Mouse (Mus musculus): ENCODE results near the gene Stxbp1. TPM values are rescaled to one million over a fixed set of nuclear protein-coding genes. Genes with fewer than 3 reads are reported as not detected.

Gene Stxbp1
- total RNA-seq, 2 experiments from 2014 or later, result 10.1 to 14.3 TPM

DNA sequence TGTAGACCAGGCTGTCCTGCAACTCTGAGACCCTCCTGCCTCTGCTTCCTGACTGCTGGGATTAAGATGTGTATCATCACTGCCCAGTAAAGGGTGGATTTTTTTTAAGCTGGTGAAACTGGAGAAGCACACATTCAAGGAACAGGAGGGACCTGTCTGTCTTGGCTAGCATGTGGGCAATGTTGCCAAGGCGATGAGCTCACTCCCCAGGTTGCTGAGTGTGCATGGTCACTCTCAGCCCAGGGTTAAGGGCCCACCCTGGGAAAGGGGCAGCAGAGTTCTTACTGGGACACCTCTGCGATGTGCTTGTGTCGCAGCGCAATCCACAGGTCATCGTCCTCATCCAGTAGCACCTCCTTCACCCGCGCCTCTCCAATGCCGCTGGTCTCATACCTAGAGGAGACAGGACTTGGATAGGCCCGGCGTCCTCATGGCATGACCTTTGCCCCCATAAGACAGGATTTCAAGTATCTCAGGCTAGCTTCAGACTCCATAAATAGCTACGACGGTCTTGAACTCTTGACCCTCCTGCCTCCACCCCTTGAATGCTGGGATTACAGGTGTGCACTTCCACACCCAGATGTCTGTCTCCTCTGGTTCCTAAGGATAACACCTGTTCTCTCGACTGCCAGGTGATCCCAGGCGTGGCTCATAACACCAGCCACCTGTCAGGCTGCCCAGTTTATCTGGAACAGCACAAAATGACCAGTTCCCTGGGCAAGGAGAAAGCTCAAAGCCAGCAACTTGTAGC, 38.1 kb downstream of the Stxbp1 start:
- DNase-seq, result no peak
- intact Hi-C loops (cut with DNase I), result no loop called here

DNA sequence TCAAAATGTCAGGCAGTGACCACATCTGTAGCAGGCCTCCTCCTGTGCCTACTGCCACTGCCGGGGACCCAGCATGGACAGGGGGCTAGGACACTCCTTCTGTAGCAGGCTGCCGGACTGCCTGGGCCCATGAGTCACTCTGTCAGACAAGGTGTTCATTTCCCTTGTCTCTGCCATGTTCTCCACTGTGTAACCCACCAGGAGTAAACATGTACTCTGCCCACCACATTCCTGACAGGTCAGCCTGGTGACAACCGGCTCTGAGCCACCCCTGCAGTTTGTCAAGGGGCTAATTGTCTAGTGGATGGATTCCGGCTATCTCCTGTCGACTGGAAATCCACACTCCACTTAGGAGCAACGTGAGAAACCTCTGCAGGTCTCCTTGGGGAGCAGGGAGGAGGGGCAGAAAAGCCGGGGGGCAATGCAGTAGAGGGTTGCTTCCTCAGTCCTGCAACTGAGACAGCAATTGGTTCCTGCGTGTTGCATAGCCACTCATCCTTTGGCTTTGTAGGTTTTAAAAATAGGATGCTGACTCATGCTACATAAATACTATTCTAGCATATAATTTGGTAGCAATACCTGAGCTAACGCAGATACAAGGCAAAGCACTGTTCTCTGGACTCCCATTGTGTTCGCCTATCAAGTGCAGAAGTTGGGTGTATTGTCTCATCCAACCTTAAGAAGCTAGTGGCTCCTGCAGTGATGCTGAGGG, 48.6 kb downstream of the Stxbp1 start:
- intact Hi-C loops (cut with DNase I), result no loop called here
- DNase-seq, result no peak

DNA sequence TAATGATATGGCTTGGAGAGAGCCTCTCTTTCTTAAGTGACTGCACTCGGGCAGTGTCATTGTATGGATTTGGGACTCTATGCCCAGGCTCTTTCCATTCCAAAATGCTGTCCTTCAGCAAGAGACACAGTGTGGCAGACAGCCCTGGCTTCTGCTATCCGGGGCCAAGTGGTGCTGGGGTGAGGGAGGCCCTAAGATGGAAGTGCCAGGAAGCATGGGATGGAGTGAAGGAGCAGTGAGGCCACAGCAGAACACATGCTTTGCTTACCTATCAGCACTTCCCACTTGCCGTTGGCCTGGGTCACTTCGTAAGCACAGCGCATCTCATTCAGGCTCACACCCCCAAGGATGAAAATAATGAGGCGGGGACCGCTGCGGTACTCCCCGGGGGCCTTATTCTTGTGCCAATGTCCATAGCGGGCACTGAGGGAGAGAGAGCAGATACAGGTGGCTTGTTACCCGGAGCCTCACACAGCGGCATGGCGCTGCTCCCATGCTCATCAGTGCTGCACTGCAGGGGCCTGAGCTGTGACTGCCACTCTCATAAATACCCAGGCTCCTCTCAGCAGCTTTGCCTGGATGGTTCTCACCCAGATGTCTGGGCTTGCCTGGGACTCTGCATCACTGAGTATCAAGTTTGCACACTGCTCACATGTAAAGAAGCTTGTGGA, 51.2 kb downstream of the Stxbp1 start:
- no peak for DNase-seq
- intact Hi-C loops (cut with DNase I), result no loop called here

DNA sequence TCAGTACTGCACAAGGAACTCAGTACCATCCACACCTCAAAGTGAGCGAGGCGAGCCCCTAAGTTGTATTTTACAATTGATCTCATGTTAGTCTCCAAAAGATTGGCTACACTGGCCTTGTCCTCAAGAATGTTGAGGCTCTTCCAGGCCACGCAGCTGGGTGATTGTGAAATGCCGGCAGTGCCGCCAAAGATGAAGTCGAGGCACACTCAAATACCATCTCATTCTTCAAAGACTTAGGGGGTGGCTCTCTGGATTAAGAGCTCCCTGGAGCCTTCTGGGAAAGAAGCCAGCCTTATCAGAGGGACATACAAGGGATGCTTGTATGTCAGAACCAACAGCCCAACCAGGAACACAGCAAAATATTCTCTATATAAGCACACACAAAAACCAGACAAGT, 55.7 kb downstream of the Stxbp1 start:
- intact Hi-C loops (cut with DNase I), result no loop called here
- peak; percentile 62 to 64 for DNase-seq

DNA sequence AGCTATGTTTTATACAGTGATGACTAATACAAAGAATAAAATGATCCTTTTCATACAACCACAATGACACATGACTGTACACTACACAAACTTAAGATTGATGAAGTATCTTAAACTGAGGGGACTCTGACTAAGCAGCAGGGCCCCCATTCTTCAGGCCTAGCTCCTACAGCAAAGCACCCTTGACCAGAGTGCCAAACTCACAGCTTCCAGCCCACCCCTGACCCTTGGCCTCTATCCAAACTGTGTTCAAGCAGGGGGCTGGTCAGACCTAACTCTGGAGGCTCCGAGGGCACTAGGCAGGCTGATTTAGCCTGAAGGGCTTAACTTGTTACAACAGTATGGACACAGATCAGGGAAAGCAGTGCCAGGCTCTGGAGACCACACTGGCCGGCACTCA, 58.5 kb downstream of the Stxbp1 start:
- intact Hi-C loops (cut with DNase I), result no loop called here
- no peak for DNase-seq

DNA sequence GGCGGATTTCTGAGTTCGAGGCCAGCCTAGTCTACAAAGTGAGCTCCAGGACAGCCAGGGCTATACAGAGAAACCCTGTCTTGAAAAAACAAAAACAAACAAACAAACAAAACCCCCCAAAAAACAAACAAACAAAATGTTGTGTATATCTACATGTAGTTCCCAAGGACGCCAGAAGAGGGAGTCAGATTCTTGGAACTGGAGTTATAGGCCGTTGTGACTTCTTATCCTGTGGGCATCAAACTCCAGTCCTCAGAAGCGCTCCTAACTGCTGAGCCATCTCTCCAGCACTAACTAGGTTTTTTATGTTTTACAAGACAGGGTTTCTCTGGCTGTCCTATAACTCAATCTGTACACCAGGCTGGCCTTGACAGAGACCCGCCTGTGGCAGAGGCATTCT, 59.9 kb downstream of the Stxbp1 start:
- intact Hi-C loops (cut with DNase I), result no loop called here

DNA sequence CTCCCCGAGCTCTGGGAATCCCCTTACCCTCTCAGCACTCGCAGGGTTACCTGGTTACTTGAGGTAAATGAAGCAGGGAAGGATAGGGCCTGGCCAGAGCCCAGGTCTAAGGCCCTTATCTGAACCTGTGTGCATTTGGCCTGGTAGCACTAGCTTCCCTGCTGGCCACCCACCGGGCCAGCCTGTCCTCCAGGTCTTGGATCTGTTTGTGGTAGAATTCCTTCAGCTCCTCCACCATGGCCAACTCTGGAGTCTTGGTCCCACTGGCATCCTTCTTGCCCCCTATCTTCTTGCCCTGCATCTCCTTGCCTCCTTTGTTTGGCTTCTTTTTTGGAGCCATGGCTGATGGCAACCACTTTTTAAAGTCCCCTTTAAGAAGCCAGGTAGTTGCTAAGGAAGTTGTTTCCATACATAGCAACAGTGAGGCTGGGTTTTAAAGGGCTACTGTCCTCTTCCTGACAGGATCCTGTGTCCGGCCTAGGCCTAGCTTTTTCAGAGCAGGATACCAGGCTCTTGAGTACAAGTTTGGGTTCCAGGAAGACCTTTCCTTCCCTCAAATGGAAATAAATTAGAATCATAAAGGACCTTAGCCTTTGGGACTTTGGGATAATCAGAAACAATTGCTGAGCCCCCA, 62.9 kb downstream of the Stxbp1 start, which contains the start of gene Cfap157:
Gene Cfap157, minus strand, starts transcription at position 381 of the 634 bp plus-strand sequence.
- peak; percentile 26 to 41 for DNase-seq
- intact Hi-C loops (cut with DNase I), result no loop called here

More for the DNA sequence above, 59.9 kb downstream of the Stxbp1 start:
- no peak for DNase-seq

DNA sequence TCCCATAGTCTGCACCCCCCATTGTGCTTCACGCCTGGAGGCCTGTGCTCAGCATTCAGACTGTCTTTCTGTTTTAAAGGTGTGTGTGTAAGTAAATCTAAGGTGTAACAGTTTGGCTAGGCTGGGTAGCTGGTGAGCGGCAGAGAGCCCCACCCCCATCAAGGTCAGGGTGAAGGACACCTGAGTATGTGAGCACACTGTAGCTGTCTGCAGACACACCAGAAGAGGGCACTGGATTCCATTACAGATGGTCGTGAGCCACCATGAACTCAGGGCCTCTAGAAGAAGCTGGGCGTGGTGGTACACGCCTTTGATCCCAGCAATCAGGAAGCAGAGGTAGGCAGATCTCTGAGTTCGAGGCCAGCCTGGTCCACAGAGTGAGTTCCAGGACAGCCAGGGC, 65.3 kb downstream of the Stxbp1 start:
- intact Hi-C loops (cut with DNase I), result no loop called here
- DNase-seq, result no peak

DNA sequence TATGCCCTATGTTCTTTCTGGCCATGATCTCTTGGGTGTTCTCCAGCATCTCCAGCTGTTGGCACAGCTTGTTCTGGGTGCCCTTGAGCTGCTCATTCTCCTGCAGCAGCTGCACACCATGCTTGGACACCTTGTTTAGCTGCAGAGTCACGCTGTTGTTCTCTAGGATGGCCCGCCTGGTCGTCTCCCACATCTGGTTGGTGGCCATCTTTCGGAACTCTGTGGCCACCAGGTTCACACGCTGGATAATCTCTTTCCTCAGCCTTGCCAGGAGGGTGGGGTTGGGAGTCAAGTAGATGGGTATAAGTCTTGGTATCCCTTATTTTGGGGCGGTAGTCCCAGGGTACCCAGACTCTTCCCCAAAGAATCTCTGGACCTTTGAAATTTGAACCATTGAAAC, 67.3 kb downstream of the Stxbp1 start:
- intact Hi-C loops (cut with DNase I), result loop anchor here (1.0 to 5.0 kb wide), 2 partner anchors 75 to 133 kb away; no protein-coding TSS in a partner anchor
- no peak for DNase-seq

DNA sequence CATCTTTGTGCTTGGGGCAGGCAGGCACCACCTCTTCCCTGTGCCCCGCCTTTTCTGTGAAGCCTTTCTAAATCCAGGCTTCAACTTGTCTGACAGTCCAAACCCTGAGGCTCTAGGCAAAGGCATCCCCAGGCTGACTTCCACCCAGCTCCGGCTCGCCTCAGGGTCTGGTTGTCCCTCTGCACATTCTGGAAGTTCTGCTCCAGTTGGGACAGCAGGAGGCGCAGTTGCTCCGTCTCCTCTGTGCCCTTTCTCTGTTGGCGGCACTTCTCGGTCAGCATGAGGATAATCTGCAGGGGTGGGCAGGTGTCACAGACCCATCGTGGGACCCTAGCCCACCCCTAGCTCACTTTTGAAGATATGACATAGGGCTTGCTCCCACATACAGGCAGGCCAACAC, 67.9 kb downstream of the Stxbp1 start:
- peak; percentile 68 to 79 for DNase-seq

DNA sequence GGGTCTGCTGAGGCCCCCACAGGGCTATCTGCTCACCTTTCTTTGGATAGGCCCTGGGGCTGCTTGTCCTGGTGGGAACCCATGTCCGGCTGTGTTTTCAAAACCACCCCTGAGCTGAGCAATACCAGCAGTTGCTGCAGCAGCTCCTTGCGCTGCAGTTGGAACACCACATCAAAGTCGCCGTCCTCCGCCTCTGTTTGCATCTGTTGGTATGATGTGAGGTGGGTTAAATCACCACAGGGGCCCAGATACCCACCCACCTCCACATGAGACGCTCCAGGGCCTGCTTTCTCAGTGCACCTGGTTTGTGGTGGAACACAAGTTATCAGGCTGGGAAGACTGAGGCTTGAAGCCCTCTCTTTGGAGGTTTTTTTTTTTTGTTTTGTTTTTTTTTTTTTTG, 69.0 kb downstream of the Stxbp1 start:
- DNase-seq, result no peak
- intact Hi-C loops (cut with DNase I), result loop anchor here (5.0 kb wide), 1 partner anchor 134 kb away; no protein-coding TSS in a partner anchor

More for the DNA sequence above, 67.9 kb downstream of the Stxbp1 start:
- intact Hi-C loops (cut with DNase I), result loop anchor here (1.0 to 5.0 kb wide), 2 partner anchors 75 to 133 kb away; no protein-coding TSS in a partner anchor

DNA sequence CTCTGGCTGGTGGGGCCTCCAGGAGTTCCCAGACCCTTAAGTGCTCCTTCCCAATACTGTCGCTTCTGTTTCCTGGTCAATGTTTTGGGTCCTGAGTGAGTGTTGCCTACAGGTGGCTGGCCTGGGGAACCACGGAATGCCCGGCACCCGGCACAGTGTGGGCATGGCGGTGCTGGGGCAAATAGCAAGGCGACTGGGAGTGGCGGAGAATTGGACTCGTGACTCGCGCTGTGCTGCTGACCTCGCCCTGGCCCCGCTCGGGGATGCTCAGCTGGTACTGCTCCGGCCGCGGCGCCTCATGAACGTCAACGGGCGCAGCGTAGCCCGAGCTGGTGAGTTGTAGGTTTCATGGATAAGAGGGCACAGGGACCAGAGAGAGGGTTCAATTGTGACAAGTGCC, 70.9 kb downstream of the Stxbp1 start:
- intact Hi-C loops (cut with DNase I), result loop anchor here (5.0 kb wide), 1 partner anchor 136 kb away; no protein-coding TSS in a partner anchor
- DNase-seq, result no peak

DNA sequence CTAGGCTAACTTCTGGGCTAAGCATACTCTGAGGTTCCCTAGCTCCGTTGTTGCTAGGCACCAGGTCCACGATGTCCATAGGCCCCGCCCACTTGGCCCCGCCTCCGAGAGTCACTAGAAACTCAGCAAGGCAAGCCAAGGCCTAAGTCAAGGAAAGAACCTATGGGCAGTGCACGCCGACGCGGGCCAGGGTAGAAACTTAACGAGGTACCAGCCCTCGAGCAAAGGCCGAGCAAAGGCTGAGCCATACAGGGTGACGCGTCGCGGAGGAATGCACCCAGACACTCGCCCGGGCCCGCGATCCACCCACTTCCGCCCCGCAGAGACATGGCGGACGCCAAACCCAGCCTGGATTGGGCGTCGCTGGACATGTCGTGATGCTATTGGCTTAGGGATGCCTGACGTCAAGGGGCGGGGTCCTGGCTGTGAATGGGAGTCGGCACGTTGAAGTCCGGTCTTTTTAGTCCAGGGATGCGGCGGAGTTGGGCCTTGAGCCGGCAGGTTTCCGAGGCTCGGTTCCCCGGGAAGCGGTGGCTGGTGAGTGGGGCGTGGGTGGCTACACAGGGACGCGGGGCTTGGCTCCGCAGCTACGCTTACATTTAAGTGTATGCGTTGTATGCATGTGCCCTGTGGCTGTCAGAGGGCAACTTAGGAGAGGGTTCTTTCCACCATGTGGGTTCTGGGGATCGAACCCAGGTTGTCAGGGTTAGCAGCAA, 71.5 kb downstream of the Stxbp1 start, which contains the start of the genes Ttc16 and Ptrh1:
Gene Ttc16, minus strand, starts transcription at position 275 of the 716 bp plus-strand sequence.
Gene Ptrh1, plus strand, starts transcription at position 428 of the 716 bp plus-strand sequence.
- DNase-seq, result peak; percentile 98 to 99
- intact Hi-C loops (cut with DNase I), result loop anchor here (5.0 kb wide), 1 partner anchor 137 kb away; no protein-coding TSS in a partner anchor

DNA sequence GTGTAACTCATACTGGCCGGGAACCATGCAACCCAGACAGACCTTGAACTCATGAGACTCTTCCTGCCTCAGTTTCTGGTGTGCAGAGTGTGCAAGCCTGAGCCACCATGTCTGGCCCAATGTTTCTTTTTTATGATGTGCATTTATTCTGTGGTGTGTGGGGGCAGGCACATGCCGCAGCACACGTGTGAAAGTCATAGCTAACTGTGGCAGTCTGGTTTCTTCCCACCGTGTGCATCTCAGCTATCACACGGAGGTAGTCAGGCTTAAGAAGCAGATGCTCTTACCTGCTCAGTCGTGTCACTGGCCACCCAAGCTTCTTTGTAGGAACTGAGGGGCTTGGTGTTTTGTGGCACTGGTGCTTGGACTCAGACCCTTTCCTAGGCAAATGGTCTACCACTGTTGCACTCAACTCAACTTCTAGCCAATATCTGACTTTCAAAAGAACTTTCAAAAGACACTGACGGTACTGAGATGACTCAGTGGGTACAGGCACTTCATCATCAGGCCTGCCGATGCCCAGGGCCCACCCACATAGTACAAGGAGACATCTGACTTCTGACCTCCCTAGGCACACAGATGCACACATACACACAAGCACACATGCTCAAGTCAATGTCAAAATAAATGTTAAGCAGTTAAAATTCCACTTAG, 74.3 kb downstream of the Stxbp1 start:
- no peak for DNase-seq
- intact Hi-C loops (cut with DNase I), result loop anchor here (5.0 kb wide), 1 partner anchor 75 kb away; no protein-coding TSS in a partner anchor

DNA sequence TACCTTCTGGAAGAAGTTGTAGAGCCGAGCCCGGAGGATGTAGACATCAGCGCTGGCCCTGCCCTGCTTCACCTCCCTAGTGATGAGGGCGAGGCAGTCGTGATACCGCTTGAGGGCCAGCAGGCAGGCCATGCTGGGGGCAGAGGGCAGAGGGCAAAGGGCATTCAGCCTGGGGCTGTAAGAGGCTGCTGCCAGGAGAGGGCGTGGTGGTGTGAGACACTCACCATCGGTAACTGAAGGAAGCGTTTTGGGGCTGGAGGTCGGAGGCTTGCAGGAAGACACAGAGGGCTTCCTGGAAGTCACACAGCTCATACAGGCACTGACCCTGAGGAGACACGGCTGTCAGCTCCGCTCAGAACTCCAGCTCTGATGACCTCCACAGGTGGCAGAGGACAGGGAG, 75.2 kb downstream of the Stxbp1 start:
- no peak for DNase-seq
- intact Hi-C loops (cut with DNase I), result loop anchor here (5.0 kb wide), 1 partner anchor 75 kb away; no protein-coding TSS in a partner anchor

DNA sequence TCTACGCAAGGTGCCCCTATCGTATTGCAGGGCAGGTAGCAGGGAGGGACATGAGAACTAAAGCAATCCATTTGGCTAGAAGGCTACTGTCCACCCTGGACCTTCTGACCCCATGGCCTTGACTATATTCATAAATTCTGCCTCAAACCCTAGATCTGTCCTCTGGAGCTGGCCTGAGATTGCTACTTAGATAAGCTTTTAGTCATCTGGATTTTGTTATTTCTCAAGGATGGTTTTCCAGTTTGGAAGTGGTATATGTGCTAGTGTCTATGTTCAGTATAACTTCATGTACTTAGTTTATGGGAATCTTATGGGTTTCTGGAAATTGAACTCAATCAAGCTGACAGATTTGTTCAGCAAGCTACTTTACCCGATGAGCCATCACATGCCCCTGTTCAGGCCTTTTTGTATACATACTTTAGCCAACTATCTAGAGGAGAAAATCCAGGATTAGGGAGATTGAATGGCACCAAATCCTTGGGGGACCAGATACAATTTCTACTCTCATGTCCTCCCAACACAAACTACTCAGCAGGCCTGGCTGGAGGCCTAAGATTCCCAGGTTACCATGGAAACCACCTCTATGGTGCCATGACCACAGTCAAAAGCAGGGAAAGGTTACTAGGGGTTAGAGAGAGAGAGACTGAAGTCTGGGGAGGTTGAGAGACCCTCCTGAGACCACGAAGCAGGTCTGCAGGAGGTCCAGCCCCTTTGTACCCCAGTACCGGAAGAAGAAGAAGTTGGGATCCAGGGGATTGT, 77.5 kb downstream of the Stxbp1 start:
- DNase-seq, result no peak
- intact Hi-C loops (cut with DNase I), result loop anchor here (5.0 kb wide), 1 partner anchor 72 kb away; no protein-coding TSS in a partner anchor

DNA sequence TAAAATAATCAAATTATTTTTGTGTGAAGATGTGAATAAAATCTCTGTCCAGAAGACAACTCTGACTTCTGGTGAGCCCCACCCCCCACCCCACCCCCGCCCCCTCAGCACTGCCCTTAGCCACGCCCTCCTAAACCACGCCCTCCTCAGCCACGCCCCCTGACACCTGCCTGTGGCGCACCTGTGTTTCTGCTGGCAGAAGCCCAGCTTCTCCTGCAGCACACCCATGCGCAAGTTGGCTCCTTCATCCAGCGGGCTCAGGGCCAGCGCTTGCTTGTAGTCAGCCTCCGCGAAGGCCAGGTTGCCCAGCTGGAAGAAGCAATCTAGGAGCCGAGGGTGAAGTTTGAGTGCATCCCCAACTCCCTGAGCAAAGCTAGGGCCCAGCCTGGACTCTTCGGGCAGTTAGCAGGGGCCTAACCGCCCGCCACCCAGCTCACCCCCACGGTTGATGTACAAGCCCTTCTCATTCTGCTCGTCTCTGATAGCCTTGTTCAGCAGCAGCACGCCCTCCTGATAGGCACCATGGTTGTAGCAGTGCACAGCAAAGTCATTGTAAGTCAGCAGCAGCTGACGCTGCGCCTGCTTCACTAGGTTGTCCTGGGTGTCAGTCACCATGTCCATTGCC, 78.3 kb downstream of the Stxbp1 start:
- DNase-seq, result no peak
- intact Hi-C loops (cut with DNase I), result no loop called here

DNA sequence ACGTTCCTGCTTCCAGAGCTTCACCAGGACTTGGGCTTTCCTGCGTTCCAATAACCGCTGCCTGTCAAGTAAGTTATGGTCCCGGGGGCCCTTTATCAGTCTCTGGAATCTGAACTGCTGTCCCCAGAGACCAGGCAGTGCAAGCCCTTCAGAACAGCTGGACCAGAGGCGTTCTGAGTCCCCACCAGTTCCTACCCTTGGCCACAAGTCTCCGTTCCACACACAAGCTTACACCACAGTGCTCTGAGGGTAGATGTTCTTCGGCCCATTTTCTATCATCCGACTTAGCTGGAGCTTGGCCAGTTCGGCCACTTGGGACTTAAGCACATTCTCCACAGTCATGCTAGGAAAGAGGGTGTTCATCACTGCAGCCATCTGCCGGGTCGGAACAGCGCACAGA, 79.8 kb downstream of the Stxbp1 start:
- intact Hi-C loops (cut with DNase I), result no loop called here

More for the DNA sequence above, 79.8 kb downstream of the Stxbp1 start:
- no peak for DNase-seq
